ENCODE assay signal across 18 mouse cellular contexts in the genomic region with DNA sequence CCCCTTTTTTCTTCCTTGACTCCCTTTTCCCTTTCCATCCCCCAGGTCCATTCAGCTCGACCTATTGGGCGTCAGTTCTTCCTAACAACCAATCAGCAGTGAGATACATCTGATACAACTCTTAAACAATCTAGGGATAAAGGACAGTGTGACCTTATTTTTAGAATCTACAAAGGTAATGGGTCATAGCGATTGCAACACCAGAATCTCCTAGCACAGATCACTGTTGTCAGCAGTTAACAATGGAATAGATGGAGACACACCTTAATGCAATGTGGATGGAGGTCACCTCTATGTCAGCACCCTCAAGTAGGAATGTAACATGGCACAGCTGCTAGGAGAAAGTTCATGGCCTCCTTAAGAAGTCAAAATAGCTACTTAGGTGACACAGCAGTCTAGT.
"Had no signal": no experiment of that assay in that cellular context is flagged by ENCODE, and none has a peak within 500 bp of the region (broad histone marks: within the 10 kb centered on the region; RNA-seq: fewer than 3 reads in every experiment).

No protein-coding gene starts in this region.

- H3K9me3 ChIP-seq: midbrain, embryonic 10.5 days; midbrain, embryonic 12.5 days; neural tube, embryonic 13.5 days; neural tube, embryonic 15.5 days; stomach, embryonic 15.5 days had no signal

- DNase-seq: lung, adult 18-20 months; lung, embryonic 14.5 days; lung, postnatal 10 days; lung, postnatal 4 days; midbrain, embryonic 14.5 days; retina, postnatal 1 day; right cerebral cortex, adult 18-20 months; right cerebral cortex, postnatal 14 days; thymus, postnatal 14 days; thymus, postnatal 36 days had no signal

- H3K4me3 ChIP-seq: midbrain, embryonic 10.5 days; midbrain, embryonic 12.5 days; myocyte; neural tube, embryonic 13.5 days; neural tube, embryonic 15.5 days; stomach, embryonic 15.5 days had no signal

- H3K9ac ChIP-seq: lung, embryonic 14.5 days; midbrain, embryonic 12.5 days; neural tube, embryonic 13.5 days; neural tube, embryonic 15.5 days; stomach, embryonic 15.5 days had no signal

- ATAC-seq: midbrain, embryonic 16.5 days had no signal

- H3K27ac ChIP-seq: midbrain, embryonic 10.5 days; midbrain, embryonic 12.5 days; neural tube, embryonic 13.5 days; neural tube, embryonic 15.5 days; stomach, embryonic 15.5 days; stomach, postnatal 0 days had no signal

- H3K4me1 ChIP-seq: midbrain, embryonic 10.5 days; midbrain, embryonic 12.5 days; neural tube, embryonic 15.5 days had no signal

- H3K36me3 ChIP-seq: neural tube, embryonic 15.5 days had no signal

- H3K27me3 ChIP-seq: midbrain, embryonic 12.5 days; neural tube, embryonic 13.5 days; neural tube, embryonic 15.5 days; stomach, embryonic 15.5 days had no signal

- H3K4me2 ChIP-seq: lung, embryonic 14.5 days; midbrain, embryonic 12.5 days; neural tube, embryonic 13.5 days; neural tube, embryonic 15.5 days; stomach, embryonic 15.5 days had no signal
